Mouse (Mus musculus) kidney, postnatal 25 days (tissue): ENCODE measurements around the gene Kif18b.
A peak's percentile ranks its signal among the peaks of the same experiment; 100 is the strongest.

Experiments
- DNase-seq, 2 experiments: peaks; one replicate each; pipeline ENCODE4 v3.0.0; 2021; ENCODE audit warnings: mixed read lengths in 2 of 2

The Kif18b gene

DNA sequence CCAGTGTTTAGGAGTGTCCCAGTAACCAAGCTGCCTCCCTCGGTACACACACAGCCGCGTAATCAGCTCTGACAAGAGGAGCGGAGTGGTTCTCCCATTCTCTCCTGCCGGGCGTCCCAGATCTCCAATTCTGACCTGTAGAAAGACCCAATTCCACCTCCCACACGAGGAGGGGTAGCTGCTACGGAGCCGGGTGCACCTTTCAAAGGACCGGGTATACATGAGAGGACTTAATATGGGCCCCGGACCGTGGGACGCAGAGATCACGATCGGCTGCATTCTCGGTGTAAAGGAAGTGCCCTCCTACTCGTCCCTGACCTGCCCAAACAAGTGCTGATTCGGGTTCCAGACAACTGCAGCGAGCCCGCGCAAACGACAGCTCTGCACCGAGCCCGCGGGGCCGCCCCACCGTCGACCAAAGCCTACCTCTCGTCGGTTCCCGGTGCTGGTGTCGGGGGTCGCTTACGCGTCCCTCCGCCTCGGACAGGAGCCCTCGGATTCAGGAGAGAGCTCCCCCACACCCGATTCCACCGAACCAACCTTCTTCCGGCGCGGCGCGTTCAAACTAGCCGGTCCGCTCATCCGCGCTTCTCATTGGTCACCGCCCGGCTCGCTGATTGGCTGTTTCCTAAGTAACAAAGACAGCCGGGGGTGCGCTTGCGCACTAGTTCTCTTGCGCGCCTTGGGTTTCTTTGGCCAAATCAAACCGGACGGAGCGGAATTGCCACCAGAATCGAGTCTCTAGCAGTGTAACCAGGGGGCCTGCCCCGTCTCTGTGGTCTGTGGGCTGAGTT lies at the start of gene Kif18b:
Kif18b (minus strand) TSS at position 568 of the 794 bp plus-strand sequence.
- peak; percentile 98 to 99 for DNase-seq

DNA sequence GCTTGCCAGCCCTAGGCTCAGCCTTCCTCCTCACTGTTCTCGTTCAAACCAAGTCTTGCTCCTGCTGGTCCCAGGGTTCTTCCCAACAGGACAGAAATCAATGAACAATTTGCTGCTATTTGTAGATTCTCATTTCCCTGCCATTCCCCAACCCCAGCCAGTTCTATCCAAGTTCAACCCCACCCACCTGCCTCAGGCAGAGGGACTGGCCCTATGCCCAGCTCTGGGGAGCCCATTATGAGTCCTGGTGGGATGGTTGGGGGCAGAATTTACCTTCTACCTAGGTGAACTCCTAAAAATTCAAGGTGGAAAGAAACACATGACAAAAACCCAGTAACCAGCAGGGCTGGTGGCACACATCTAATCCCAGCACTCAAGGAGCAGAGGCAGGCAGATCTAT lies 47.4 kb upstream of the Kif18b start:
- peak; percentile 33 to 63 for DNase-seq

DNA sequence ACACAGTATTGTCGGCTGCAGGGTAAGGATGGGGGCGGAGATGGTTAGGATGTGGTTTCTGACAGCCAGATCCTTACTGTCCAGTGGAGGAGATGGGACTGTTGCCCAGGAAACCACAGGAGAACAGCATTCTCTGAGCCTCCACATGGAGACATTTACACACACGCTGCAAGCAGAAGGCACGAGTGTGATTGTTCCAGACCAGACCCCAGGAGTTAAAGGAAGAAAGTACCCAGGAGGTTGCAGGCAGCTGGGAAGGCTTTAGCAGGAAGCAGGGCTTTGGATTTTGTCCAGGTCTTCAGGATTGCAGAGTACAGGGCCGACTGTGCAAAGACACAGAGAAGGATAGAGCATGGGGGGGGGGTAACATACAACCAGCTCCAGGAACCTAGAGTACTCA lies 46.7 kb upstream of the Kif18b start:
- DNase-seq, result no peak

DNA sequence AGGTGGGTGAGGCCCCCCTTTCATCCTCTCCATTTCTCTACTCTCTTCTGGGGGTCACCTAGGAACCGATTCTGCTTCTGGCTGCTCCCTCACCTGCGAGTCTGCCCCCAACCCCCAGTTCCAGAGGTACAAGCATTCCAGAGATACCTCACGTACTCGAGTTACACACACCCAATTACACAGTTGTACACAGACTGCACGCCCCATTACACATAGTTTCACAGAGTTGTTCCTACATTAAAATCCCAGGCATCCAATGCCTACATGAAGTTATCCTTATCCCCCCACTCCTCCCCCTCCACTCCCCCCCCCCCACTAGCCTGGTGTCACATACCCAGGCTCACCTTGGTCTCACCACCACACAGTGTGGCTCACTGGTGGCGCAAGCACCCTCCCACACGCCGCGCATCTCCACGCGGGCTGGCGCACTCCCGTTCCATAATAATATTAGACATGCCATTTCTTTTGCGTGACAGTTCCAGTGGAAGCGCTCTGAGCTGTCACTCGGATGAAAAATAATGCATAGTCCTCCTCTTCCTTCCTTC lies 39.7 kb upstream of the Kif18b start:
- no peak for DNase-seq

DNA sequence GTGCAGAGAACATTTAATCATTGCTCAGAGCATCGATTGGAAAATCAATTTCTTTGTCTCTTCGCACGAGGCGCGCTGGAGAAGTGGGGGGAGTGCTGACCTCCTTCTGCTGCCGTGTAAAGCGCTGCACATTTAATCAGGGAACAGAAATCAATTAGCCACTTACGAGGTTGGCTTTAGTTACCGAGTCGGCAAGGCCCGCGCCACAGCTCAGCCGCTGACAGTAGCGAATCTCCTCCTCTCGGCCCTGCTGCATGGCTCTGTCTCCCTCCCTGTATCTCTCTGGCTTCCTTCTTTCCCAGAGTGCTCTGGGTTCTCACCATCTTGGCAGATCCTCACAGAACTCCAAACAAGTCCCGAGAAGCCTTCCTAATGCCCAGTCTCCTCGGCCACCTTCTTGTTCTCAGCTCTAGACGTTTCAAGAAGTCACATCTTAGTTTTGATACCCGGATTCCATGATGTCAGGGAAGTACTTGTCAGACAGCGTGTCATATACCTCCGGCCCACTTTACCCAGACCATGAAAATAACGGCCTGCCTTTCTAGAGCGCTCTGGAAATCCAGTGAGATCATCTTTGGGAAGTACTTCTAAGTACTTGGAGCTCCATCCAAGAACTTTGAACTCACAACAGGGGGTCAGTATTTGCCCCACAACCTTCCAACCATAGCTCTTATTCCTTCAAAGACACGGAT lies 39.1 kb upstream of the Kif18b start:
- DNase-seq, result no peak

DNA sequence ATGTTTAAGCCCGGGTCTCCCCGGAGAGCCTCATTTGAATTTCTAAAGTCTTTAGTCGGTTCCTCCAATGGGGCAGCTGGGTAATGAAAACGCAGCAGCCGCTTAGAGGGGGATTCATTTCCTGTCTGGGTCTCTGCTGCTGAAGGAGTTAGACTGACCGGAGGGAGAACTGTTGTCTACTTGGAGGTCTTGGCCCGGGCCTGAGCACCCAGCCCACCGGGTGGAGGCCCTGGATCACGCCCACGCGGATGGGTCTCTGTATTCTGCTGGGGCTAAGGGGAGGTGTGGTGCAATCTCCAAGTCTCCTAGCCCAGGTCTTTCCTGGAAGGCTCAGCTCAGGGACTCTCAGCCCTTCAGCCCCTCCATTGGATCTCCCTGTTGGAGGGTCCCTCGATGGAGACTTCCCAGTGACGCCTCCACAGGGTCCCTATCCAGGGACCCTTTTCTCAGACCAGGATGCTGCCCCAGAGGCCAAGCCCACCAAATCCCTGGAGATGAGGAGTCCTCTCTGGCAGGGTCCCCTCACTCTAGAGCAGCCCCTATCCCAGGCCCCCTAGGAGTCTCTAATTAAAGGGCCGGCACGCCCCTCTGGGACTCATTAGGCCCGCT lies 38.4 kb upstream of the Kif18b start:
- no peak for DNase-seq

DNA sequence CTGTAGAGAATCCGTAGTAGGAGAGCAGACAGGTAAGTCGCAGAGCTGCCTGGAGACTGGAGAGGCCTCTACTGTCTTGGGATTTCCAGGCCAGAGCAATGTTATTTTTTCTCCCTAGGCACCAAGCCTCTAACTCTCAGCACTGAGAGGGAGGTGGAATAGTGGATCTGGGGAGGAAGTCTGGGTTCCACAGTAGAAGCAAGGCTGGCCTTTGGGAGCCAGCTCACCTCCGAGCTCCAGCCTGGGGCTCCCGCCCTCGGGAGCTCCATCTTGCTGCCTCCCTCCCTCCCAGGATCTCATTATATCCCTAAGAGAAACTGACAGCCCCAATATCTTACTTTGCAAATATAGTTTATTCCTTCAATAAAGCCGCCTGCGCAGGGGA lies 37.9 kb upstream of the Kif18b start:
- DNase-seq, result no peak

DNA sequence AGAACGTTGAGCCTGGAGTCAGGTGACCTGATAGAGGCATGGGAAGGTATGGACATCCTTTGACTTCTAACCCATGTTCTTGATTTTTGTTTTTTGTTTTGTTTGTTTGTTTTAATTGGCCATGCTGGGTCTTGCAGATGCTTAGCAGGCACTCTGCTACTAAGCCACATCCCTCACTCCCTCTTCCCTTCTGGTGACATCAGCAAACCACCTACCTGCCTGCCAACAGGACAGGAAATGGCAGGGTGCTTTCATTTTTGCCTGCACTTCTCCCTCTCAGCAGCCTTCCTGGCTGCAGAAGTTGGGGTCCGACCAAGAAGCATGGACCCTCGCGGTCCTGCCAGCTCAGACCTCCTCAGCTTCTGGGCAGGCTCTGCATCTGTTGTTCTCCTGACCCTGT lies 36.2 kb upstream of the Kif18b start:
- DNase-seq, result no peak

DNA sequence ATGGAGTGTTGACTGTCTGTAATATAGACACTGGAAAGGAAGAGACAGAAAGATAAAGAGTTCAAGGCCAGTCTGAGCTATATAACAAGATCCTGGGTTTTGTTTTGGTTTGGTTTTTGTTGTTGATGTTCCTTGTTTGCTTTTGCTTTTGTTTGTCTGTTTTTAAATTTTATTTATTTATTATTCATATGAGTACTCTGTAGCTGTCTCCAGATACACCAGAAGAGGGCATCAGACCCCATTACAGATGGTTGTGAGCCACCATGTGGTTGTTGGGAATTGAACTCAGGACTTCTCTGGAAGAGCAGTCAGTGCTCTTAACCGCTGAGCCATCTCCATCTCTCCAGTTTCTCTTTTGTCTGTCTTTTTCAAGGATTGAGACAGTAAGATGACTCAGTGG lies 33.9 kb upstream of the Kif18b start:
- DNase-seq, result no peak

DNA sequence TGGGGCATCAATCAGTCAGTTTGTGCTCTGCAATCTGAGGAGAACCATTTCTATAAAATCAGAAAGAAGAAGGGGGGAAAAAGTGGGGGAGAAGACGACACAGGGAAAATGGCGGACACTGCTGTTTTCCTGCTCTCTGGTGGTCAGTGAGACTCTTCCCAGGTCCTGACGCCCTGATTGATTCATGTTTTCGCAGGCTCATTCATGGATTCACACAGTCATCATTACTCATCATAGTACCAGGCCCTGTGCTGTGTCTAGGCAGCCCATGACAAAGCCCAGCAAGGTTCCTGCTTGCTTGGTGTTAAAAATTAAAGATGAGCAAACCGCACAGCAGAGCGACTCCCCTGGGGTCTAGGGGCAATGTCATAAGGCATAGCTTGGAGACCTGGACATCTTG lies 33.5 kb upstream of the Kif18b start:
- DNase-seq, result no peak

DNA sequence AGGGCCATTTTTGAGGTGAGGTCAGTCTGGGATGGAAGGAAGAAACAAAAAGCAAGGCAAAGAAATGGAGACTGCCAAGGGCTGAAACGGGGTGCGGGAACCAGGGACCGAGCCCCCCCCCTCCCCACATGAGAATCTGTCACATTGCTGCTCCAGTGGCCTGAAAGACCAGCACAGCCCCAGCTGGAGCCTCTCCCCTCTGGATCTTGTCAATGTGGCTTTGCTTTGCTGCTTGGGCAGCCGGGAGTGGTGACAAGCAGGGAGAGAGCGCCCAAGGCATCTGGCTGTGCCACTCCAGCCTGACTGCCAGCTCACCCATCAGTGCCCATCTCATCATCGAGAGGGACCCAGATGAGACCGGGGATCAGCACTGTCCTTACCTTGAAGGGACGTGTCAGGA lies 32.8 kb upstream of the Kif18b start:
- DNase-seq, result no peak

DNA sequence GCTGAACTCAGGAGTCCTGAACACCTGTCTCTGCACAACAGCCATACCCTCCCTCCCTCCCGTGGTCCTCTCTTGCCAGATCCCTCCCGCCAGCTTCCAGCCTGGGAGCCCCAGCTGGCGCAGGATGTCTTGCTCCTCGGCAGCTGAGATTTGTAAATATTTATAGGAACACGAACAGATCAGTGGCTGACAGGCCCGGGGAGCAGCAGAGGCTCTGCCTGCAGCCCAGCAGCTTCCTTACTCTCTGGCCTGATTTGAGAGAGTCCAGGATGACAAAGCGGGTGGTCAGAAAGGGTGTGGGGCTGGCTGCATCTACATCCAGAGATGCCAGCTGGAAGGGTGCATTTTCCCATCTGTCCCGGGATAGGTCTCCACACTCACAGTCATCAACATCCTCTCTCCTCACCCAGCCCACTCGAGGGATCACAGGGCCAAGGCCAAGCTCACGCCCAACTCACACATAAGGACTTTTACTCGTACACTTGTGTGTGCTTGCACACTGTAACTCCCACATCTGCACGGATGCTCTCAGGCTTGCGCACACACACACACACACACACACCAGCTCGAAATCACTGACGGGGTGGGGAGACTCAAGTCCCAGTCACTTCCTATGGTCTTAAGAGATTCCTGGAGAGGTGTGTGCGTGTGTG lies 32.2 kb upstream of the Kif18b start:
- DNase-seq, result no peak

DNA sequence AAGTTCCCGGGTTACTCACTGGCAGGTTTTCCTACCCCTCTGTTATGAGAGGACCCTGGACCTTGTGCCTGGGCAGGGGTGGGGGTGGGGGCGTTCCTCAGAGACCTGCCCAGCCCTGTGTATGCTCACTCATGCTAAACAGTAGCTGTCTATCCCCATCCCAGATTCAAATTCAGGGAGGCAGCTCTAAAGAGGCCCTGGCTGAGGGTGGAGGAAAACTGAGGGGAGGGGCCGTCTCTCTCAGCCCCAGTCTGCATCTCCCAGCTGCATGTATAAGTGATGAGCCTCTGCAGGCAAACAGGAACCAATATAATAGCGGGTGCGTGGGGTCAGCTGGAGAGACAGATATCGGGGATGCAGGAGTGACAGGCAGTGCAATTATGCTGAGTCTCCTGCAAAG lies 28.0 kb upstream of the Kif18b start:
- no peak for DNase-seq

DNA sequence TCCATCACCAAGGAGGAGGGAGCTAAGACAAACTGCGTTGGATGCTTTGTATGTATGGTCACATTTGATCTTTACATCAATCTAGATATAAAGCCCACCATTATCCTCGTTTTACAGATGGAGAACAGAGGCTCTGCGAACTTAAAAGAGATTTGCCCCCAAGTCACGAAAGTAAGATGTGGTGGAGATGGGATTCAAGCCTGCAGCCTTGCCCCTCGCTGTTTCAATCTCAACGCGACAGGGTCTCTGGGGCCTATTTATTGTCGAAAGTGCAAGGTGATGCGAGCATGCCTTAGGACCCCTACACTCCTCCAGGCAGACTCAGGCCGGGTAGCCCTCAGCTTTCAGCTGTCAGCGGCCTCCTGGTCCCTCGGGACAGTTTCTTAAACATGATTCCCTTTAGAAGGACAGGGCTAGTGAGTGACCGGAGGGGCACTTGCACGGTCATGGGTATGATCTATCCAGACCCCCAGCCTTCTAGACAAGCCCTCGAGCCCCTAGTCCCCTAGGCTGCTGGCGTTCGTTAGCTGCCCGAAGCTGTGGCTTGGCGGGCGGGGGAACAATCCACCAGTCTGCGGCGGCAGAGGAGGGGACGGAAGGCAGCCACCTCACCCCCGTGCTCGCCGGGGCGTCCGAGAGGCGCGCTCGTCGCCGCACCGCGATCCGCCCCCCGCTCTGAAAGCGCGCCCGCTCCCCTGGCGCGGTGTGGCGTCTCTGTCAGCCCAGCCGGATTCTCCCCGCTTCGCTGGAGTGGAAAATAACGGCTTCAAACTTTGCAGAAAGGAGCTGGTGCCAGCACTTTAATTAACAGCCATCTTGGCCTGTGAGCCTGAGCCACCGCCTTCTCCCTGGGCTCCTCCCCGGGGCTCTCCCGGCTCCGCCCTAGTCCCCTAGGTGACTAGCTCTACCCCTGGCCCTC lies 23.4 kb upstream of the Kif18b start:
- DNase-seq, result peak; percentile 70 to 85

DNA sequence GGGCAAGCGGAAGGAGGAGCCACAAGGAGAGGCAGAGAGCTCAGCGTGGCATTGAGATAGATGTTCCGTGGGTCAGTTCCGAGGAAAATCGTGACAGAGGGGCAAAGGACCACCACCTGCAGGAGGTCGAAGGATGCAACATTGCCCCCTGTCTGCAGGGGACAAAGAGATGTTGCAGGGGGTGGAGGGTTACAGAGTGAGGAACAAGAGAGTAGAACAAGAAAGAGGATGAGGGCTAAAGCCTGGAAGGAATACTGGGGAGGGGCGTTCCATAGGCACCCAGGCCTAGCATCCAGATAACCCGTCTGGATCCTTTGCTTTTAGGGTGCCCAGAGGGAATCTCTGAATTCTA lies 22.0 kb upstream of the Kif18b start:
- no peak for DNase-seq

DNA sequence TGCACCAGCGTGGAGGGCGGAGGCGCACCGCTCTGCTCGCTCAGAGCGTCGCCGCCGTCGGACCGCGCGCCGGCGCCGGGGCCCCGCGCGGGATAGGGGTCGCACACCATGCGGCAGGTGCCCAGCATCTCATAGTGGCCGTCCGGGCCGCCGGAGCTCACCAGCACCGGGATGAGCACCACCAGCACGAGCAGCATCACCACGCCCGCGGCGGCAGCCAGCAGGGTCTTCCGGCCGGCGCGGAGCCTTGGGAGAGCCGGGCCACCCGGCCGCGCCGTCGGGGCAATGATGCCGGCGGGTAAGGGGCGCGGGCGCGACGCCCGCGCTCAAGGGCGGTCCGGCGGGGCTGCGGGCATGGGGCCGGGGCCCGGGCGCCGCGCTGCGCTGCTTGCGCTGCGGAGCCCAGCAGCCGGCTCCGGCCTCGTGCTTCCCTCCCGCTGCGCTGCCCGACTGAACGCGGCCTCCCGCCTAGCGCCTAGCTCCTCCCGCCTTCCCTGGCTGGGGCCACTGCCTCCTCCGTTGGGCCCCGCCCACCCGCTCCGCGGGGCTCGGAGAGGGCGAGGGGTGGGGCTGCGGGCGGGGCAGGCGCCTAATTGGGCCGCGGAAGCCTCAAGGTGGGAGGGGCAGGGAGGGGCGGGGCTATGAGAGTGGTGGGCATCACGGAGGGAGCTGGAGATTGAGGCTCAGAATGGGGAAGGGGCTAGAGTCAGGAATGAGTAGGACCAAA lies 21.5 kb upstream of the Kif18b start, which contains the start of gene C1ql1:
C1ql1 (minus strand) TSS at position 424 of the 727 bp plus-strand sequence.
- DNase-seq, result peak; percentile 87 to 94

DNA sequence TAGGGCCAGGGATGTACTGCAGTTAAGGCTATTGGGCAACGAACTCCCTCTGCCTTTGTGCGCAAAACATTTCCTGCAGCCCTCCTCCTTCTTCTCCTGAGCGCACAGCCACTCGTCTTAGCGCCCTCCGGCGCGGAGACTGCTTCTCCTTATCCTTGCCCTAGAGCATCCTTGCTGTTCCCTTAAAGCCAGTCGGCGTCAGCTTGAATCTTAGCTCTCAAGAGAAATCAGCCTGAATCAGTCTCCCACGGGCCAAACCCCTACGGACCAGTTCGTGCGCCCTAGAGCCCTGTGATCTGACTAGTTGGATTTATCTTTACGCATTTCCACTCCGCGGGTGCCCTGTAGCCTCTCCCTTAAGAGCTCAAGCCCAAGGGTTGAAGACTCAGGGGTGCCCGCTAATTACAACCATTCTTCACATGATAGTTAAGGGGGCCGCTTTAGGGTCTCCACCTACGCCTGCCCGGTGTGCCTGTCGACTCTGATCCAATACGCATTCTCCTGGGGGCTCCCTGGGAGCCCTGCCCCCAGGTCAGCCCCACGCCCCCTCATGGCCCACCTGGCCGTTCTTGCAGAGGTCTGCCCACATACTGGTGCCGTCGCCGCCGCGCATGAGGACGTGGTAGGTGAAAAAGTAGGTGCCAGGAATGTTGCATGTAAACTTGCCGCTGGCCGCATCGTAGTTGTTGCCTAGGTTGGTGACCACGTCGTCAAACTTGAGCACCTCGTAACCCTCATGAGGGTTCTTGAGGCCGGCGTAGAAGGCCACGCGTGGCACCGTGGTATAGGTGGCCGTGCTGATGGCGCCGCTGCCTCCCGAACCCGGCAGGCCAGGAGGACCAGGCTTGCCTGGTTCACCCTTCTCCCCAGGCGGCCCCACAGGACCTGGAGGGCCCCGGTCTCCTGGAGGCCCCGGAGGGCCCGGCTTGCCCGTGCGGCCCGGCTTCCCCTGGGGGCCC lies 20.7 kb upstream of the Kif18b start:
- no peak for DNase-seq

DNA sequence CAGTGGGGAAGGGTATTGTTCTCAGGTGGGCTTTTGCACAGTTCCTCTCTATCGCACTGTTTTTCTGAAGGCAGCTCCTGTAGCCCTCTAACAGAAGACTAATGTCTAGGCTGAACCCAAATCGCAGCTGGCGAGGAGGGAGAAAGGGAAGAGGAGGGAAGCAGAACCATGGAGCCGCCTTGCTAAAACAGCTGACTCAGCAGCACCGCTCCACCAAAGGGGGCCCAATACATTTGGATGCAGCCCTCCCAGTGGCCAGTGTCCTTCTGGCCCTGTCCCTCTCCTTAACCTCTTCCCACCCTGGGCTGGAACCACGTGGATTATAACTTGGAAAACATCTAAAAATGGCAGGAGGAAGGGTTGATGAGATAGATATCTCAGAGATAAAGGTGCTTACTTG lies 16.3 kb upstream of the Kif18b start:
- no peak for DNase-seq

DNA sequence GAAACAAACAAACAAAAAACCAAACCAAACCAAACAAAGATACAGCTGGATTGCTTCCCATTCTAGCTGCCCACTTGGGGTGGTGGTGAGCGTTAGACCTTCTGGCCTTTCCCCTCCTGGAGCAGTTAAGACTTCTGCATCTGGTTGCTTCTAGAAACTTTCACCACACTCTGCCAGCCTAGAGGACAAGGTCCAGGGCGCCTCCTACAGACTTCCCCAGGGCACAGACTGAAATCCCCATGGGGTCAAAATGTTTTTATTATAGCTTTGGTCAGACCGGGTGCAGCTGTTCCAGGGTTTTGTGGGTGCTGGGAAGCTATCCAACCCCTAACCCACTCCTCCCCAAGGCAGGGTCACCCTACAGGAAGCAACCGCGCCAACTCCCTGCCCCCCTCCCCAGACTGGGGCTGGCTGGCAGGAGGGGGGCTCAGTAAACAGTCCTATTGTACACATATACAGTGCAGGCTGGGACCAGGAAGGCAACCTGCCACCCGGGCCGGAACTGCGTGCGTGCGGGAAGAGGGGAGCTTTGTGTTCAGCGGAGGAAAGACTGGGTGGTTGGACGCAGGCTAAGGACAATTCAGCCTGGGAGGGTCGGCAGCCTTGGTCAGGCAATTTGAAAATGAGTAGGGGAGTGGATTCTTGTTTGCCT lies 14.2 kb upstream of the Kif18b start:
- DNase-seq, result peak in 1 of 2 experiments; percentile 22
